Mouse (Mus musculus) hindbrain, embryonic 16.5 days (tissue): ENCODE data around the gene Serpinh1. TPM values are rescaled to one million over a fixed set of nuclear protein-coding genes. Genes with fewer than 3 reads are reported as not detected.

Experiments used
- ATAC-seq: fragments of 200-750 bp; cut with Nextera tagmentation; 2 replicates; pipeline ENCODE4 v1.8.0; 2017; ENCODE audit warnings: moderate TSS enrichment, moderate library complexity
- H3K27ac ChIP-seq: fragments of 300-500 bp; sonication (generic); 2 replicates; pipeline ENCODE4 v1.5.1; 2014; ENCODE audit warnings: low read depth, mild to moderate bottlenecking, control low read depth, low read length, moderate library complexity
- H3K27me3 ChIP-seq: fragments of 300-500 bp; sonication (generic); replicated peaks from 2 replicates; pipeline ENCODE4 v1.6.1; 2014; ENCODE audit warnings: low read length; ENCODE audit not compliant: control insufficient read depth, insufficient read depth
- H3K36me3 ChIP-seq: fragments of 300-500 bp; sonication (generic); 2 replicates; pipeline ENCODE4 v1.6.1; 2014; ENCODE audit warnings: mild to moderate bottlenecking, low read length, moderate library complexity, mixed read lengths; ENCODE audit not compliant: control insufficient read depth, insufficient read depth
- H3K4me1 ChIP-seq: fragments of 300-500 bp; sonication (generic); 2 replicates; pipeline ENCODE4 v1.6.1; 2014; ENCODE audit warnings: low read depth, low read length; ENCODE audit not compliant: control insufficient read depth, insufficient read depth
- H3K4me2 ChIP-seq: fragments of 300-500 bp; sonication (generic); 2 replicates; pipeline ENCODE4 v1.6.1; 2014; ENCODE audit warnings: mild to moderate bottlenecking, low read length, control low read depth, moderate library complexity
- H3K4me3 ChIP-seq: fragments of 300-500 bp; sonication (generic); 2 replicates; pipeline ENCODE4 v1.5.1; 2014; ENCODE audit warnings: mild to moderate bottlenecking, low read length, control low read depth, moderate library complexity
- H3K9ac ChIP-seq: fragments of 300-500 bp; sonication (generic); 2 replicates; pipeline ENCODE4 v1.6.1; 2014; ENCODE audit warnings: low read depth, mild to moderate bottlenecking, control low read depth, low read length, moderate library complexity
- H3K9me3 ChIP-seq: fragments of 300-500 bp; sonication (generic); 2 replicates; pipeline ENCODE4 v1.6.1; 2014; ENCODE audit warnings: mild to moderate bottlenecking, low read length, moderate library complexity; ENCODE audit not compliant: control insufficient read depth
- WGBS: fragments of 180-500 bp; shearing (Covaris S2); extraction: QIAGEN DNeasy Blood & Tissue Kit; methylation state at CpG from one replicate; pipeline ENCODE4 v1.1.7; 2014; 5-methylcytosine and 5-hydroxymethylcytosine counted together
- polyA plus RNA-seq: library from polyadenylated mRNA; unstranded; fragments of >200 nt; fragmentation: Nextera tagmentation; extraction: Ambion mirVana; gene quantifications from 2 replicates; pipeline ENCODE4 v1.2.1, GENCODE M21; 2015

Gene Serpinh1
- polyA plus RNA-seq, 1 experiment from 2014 or later, result 261 TPM

GRCm38 (mm10) chr7:99347268-99347667, 5.8 kb downstream of the Serpinh1 start:
- H3K27ac ChIP-seq, result no peak overlapping the region
- no peak for ATAC-seq
- WGBS, result 98% methylated on average over 10 of the region's 10 CpGs
- no peaks in the 10 kb centered on the region for H3K27me3 ChIP-seq
- peaks cover 20% of the 10 kb centered on the region for H3K4me1 ChIP-seq
- H3K4me2 ChIP-seq, result no peak overlapping the region
- no peak overlapping the region for H3K4me3 ChIP-seq
- H3K9ac ChIP-seq, result no peak overlapping the region
- H3K36me3 ChIP-seq, result peaks cover 4% of the 10 kb centered on the region; the same call in 1 of the 2 replicates
- H3K9me3 ChIP-seq, result no peaks in the 10 kb centered on the region

- 82% methylated on average over 4 of the region's 4 CpGs for WGBS
- H3K27ac ChIP-seq, result no peak overlapping the region
- no peak overlapping the region for H3K9ac ChIP-seq
- H3K27me3 ChIP-seq, result no peaks in the 10 kb centered on the region
- H3K4me3 ChIP-seq, result no peak overlapping the region
- no peaks in the 10 kb centered on the region for H3K9me3 ChIP-seq
- H3K4me1 ChIP-seq, result no peaks in the 10 kb centered on the region
- H3K36me3 ChIP-seq, result peaks cover 4% of the 10 kb centered on the region; the same call in 1 of the 2 replicates
- ATAC-seq, result no peak
- H3K4me2 ChIP-seq, result no peak overlapping the region
These were observed 9.5 kb downstream of the Serpinh1 start for GRCm38 (mm10) chr7:99343577-99343976.

- peaks cover 22% of the 10 kb centered on the region for H3K36me3 ChIP-seq
- H3K27ac ChIP-seq, result no peak overlapping the region
- H3K4me2 ChIP-seq, result no peak overlapping the region
- H3K9ac ChIP-seq, result no peak overlapping the region
- H3K27me3 ChIP-seq, result no peaks in the 10 kb centered on the region
- WGBS, result 84% methylated on average over 8 of the region's 8 CpGs
- H3K9me3 ChIP-seq, result no peaks in the 10 kb centered on the region
- ATAC-seq, result 0 out of 2 replicates have a peak, but pooled peaks have one; percentile 22
- no peaks in the 10 kb centered on the region for H3K4me1 ChIP-seq
- no peak overlapping the region for H3K4me3 ChIP-seq
These were observed 12.3 kb downstream of the Serpinh1 start for GRCm38 (mm10) chr7:99340736-99341135.

- H3K9ac ChIP-seq, result no peak overlapping the region
- 54% methylated on average over 12 of the region's 12 CpGs for WGBS
These were observed 20.1 kb downstream of the Serpinh1 start for GRCm38 (mm10) chr7:99332774-99333480.

GRCm38 (mm10) chr7:99330012-99330411, 23.0 kb downstream of the Serpinh1 start:
- no peak for ATAC-seq

More at GRCm38 (mm10) chr7:99332774-99333480, 20.1 kb downstream of the Serpinh1 start:
- Histone ChIP-seq H3K27me3 (no peaks in the 10 kb centered on the region), H3K4me1 (peaks cover 6% of the 10 kb centered on the region), H3K9me3 (no peaks in the 10 kb centered on the region), H3K4me3 (no peak overlapping the region), H3K4me2 (no peak overlapping the region), H3K27ac (no peak overlapping the region), H3K36me3 (peaks cover 25% of the 10 kb centered on the region)
- ATAC-seq, result peak; percentile 59

GRCm38 (mm10) chr7:99328847-99329246, 24.2 kb downstream of the Serpinh1 start:
- Histone ChIP-seq H3K9ac (no peak overlapping the region), H3K4me3 (no peak overlapping the region), H3K4me2 (no peak overlapping the region), H3K4me1 (peaks cover 13% of the 10 kb centered on the region), H3K9me3 (no peaks in the 10 kb centered on the region), H3K27me3 (no peaks in the 10 kb centered on the region), H3K27ac (no peak overlapping the region), H3K36me3 (peaks cover 4% of the 10 kb centered on the region; the same call in 1 of the 2 replicates)
- WGBS, result 39% methylated on average over 4 of the region's 4 CpGs
- ATAC-seq, result no peak

More at GRCm38 (mm10) chr7:99330012-99330411, 23.0 kb downstream of the Serpinh1 start:
- 88% methylated on average over 5 of the region's 5 CpGs for WGBS
- Histone ChIP-seq H3K27me3 (no peaks in the 10 kb centered on the region), H3K9me3 (no peaks in the 10 kb centered on the region), H3K9ac (no peak overlapping the region), H3K4me3 (no peak overlapping the region), H3K4me2 (no peak overlapping the region), H3K27ac (no peak overlapping the region), H3K36me3 (peaks cover 4% of the 10 kb centered on the region; the same call in 1 of the 2 replicates), H3K4me1 (peaks cover 6% of the 10 kb centered on the region)

- 64% methylated on average over 6 of the region's 6 CpGs for WGBS
- no peak overlapping the region for H3K27ac ChIP-seq
- ATAC-seq, result 0 out of 2 replicates have a peak, but pooled peaks have one; percentile 1
- H3K27me3 ChIP-seq, result no peaks in the 10 kb centered on the region
- no peaks in the 10 kb centered on the region for H3K9me3 ChIP-seq
- H3K4me1 ChIP-seq, result peaks cover 13% of the 10 kb centered on the region
- H3K9ac ChIP-seq, result no peak overlapping the region
- no peak overlapping the region for H3K4me2 ChIP-seq
- peaks cover 11% of the 10 kb centered on the region for H3K36me3 ChIP-seq
- no peak overlapping the region for H3K4me3 ChIP-seq
These were observed 26.9 kb downstream of the Serpinh1 start for GRCm38 (mm10) chr7:99326128-99326527.

GRCm38 (mm10) chr7:99324810-99325209, 28.2 kb downstream of the Serpinh1 start:
- no peak overlapping the region for H3K27ac ChIP-seq
- H3K4me2 ChIP-seq, result no peak overlapping the region
- no peaks in the 10 kb centered on the region for H3K9me3 ChIP-seq
- no peak for ATAC-seq
- H3K4me3 ChIP-seq, result no peak overlapping the region
- H3K9ac ChIP-seq, result no peak overlapping the region
- no peaks in the 10 kb centered on the region for H3K27me3 ChIP-seq
- WGBS, result 29% methylated on average over 10 of the region's 10 CpGs
- peaks cover 7% of the 10 kb centered on the region; the same call in 1 of the 2 replicates for H3K36me3 ChIP-seq
- peaks cover 17% of the 10 kb centered on the region for H3K4me1 ChIP-seq

- Histone ChIP-seq H3K4me1 (peaks cover 11% of the 10 kb centered on the region; the same call in 1 of the 2 replicates), H3K4me2 (no peak overlapping the region), H3K9ac (no peak overlapping the region), H3K36me3 (peaks cover 12% of the 10 kb centered on the region; the same call in 1 of the 2 replicates), H3K9me3 (no peaks in the 10 kb centered on the region), H3K27ac (no peak overlapping the region), H3K27me3 (no peaks in the 10 kb centered on the region), H3K4me3 (no peak overlapping the region)
- no peak for ATAC-seq
- WGBS, result 87% methylated on average over 9 of the region's 9 CpGs
These were observed 29.7 kb downstream of the Serpinh1 start for GRCm38 (mm10) chr7:99323321-99323700.
